Mouse (Mus musculus): ENCODE measurements around the gene Zbtb1.
A peak's percentile ranks its signal among the peaks of the same experiment; 100 is the strongest.
"Not testable (repeated sequence)": the region's sequence is repeated elsewhere in the genome, so short reads cannot be mapped to it uniquely, and the experiment has no call there.

The Zbtb1 gene

GRCm38 (mm10) chr12:76405183-76405970 is 35.3 kb downstream of the Zbtb1 start:
- DNase-seq: peak; percentile 40

GRCm38 (mm10) chr12:76405971-76406370 is 35.9 kb downstream of the Zbtb1 start:
- DNase-seq: no peak

- no peak for DNase-seq
Measured at GRCm38 (mm10) chr12:76407184-76407583, 37.1 kb downstream of the Zbtb1 start.

GRCm38 (mm10) chr12:76409166-76409565 is 39.1 kb downstream of the Zbtb1 start:
- no peak for DNase-seq

GRCm38 (mm10) chr12:76415383-76416010 is 45.4 kb downstream of the Zbtb1 start:
- DNase-seq: no peak

- DNase-seq: no peak
Measured at GRCm38 (mm10) chr12:76417433-76417854, 47.4 kb downstream of the Zbtb1 start, which contains the start of gene Ppp1r36. Ppp1r36 (plus strand) TSS chr12:76417538.

GRCm38 (mm10) chr12:76418346-76418745 is 48.3 kb downstream of the Zbtb1 start:
- no peak for DNase-seq

GRCm38 (mm10) chr12:76425256-76425655 is 55.2 kb downstream of the Zbtb1 start:
- DNase-seq: no peak

GRCm38 (mm10) chr12:76427546-76427945 is 57.5 kb downstream of the Zbtb1 start:
- no peak for DNase-seq

GRCm38 (mm10) chr12:76430879-76431406 is 60.9 kb downstream of the Zbtb1 start:
- no peak for DNase-seq

GRCm38 (mm10) chr12:76431431-76431830 is 61.4 kb downstream of the Zbtb1 start:
- no peak for DNase-seq

- no peak for DNase-seq
Measured at GRCm38 (mm10) chr12:76434111-76434510, 64.0 kb downstream of the Zbtb1 start.

- DNase-seq: no peak
Measured at GRCm38 (mm10) chr12:76435084-76435483, 65.0 kb downstream of the Zbtb1 start.

- no peak for DNase-seq
Measured at GRCm38 (mm10) chr12:76435549-76435948, 65.5 kb downstream of the Zbtb1 start.

- DNase-seq: not testable (repeated sequence)
Measured at GRCm38 (mm10) chr12:76443488-76443887, 73.4 kb downstream of the Zbtb1 start.

GRCm38 (mm10) chr12:76444359-76444772 is 74.3 kb downstream of the Zbtb1 start:
- DNase-seq: no peak

GRCm38 (mm10) chr12:76444862-76445261 is 74.8 kb downstream of the Zbtb1 start:
- no peak for DNase-seq

- DNase-seq: no peak
Measured at GRCm38 (mm10) chr12:76446201-76446600, 76.1 kb downstream of the Zbtb1 start.

Data from cerebellum, adult 8-10 months (tissue).